Mouse (Mus musculus) forebrain, embryonic 11.5 days (tissue): ENCODE data around the gene Dhrs4. TPM values are rescaled to one million over a fixed set of nuclear protein-coding genes. Genes with fewer than 3 reads are reported as not detected.

ENCODE experiments used
- ATAC-seq: fragments of 200-750 bp; cut with Nextera tagmentation; replicated peaks from 2 replicates; pipeline ENCODE4 v1.8.0; 2017; ENCODE audit warnings: moderate TSS enrichment; ENCODE audit not compliant: low FRiP score
- DNase-seq: peaks from one replicate; pipeline ENCODE4 v3.0.0-alpha.2; 2017; ENCODE audit warnings: low spot score
- H3K27ac ChIP-seq: fragments of 300-500 bp; sonication (generic); 2 replicates; pipeline ENCODE4 v1.5.1; 2014; ENCODE audit warnings: low read depth, low read length
- H3K27me3 ChIP-seq: fragments of 300-500 bp; sonication (generic); 2 replicates; pipeline ENCODE4 v1.6.1; 2014; ENCODE audit warnings: mild to moderate bottlenecking, low read length, mixed read lengths; ENCODE audit not compliant: control insufficient read depth, insufficient read depth
- H3K36me3 ChIP-seq: fragments of 300-500 bp; sonication (generic); 2 replicates; pipeline ENCODE4 v1.6.1; 2014; ENCODE audit warnings: mild to moderate bottlenecking, low read length, moderate library complexity, mixed read lengths; ENCODE audit not compliant: control insufficient read depth, insufficient read depth
- H3K4me1 ChIP-seq: fragments of 300-500 bp; sonication (generic); replicated peaks from 2 replicates; pipeline ENCODE4 v1.6.1; 2014; ENCODE audit warnings: low read length, mixed read lengths; ENCODE audit not compliant: control insufficient read depth, insufficient read depth
- H3K4me2 ChIP-seq: fragments of 300-500 bp; sonication (generic); 2 replicates; pipeline ENCODE4 v1.6.1; 2014; ENCODE audit warnings: low read depth, mild to moderate bottlenecking, low read length, moderate library complexity, mixed read lengths; ENCODE audit not compliant: severe bottlenecking
- H3K4me3 ChIP-seq: fragments of 300-500 bp; sonication (generic); 2 replicates; pipeline ENCODE4 v1.5.1; 2014; ENCODE audit warnings: low read depth, low read length
- H3K9ac ChIP-seq: fragments of 300-500 bp; sonication (generic); 2 replicates; pipeline ENCODE4 v1.6.1; 2014; ENCODE audit warnings: low read length
- H3K9me3 ChIP-seq: fragments of 300-500 bp; sonication (generic); 2 replicates; pipeline ENCODE4 v1.6.1; 2016; ENCODE audit warnings: low read length, mixed read lengths; ENCODE audit not compliant: control insufficient read depth
- WGBS: fragments of 180-500 bp; shearing (Covaris S2); extraction: QIAGEN DNeasy Blood & Tissue Kit; methylation state at CpG from one replicate; pipeline ENCODE4 v1.1.7; 2014; 5-methylcytosine and 5-hydroxymethylcytosine counted together
- polyA plus RNA-seq: library from polyadenylated mRNA; unstranded; fragments of >200 nt; fragmentation: Nextera tagmentation; extraction: Ambion mirVana; gene quantifications from 2 replicates; pipeline ENCODE4 v1.2.1, GENCODE M21; 2014

Dhrs4 gene
- polyA plus RNA-seq, 1 experiment from 2014 or later, result 30.2 TPM

GRCm38 (mm10) chr14:55524785-55525184, 46.2 kb downstream of the Dhrs4 start, which contains the start of gene Nrl:
Gene Nrl, minus strand, starts transcription at chr14:55524981.
- Histone ChIP-seq H3K27ac (no peak within 1 kb of the TSS), H3K36me3 (no peaks in the 10 kb centered on the region), H3K4me1 (no peaks in the 10 kb centered on the region), H3K9me3 (no peaks in the 10 kb centered on the region), H3K9ac (no peak within 1 kb of the TSS), H3K27me3 (peaks cover 12% of the 10 kb centered on the region; the same call in 1 of the 2 replicates), H3K4me3 (no peak within 1 kb of the TSS), H3K4me2 (no peak within 1 kb of the TSS)
- ATAC-seq (no peak), DNase-seq (no peak)
- 51% methylated on average over 8 of the region's 8 CpGs for WGBS

GRCm38 (mm10) chr14:55526674-55527073, 48.1 kb downstream of the Dhrs4 start:
- 89% methylated on average over 2 of the region's 2 CpGs for WGBS
- DNase-seq, result no peak
- H3K4me1 ChIP-seq, result no peaks in the 10 kb centered on the region

DNA sequence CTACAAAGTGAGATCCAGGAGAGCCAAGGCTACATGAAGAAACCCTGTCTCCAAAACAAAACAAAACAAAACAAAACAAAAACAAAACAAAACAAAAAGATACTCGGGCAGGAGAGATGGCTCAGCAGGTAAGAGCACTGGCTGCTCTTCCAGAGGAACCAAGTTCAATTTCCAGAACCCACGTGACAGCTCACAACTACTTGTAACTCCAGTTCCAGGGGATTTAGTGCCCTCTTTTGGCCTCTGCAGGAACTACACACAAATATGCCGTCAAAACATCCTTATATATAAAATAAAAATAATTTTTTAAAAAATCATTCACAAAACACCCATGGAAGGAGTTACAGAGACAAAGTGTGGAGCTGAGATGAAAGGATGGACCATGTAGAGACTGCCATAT, 49.4 kb downstream of the Dhrs4 start:
- no peaks in the 10 kb centered on the region for H3K9me3 ChIP-seq

More at GRCm38 (mm10) chr14:55526674-55527073, 48.1 kb downstream of the Dhrs4 start:
- no peak overlapping the region for H3K9ac ChIP-seq
- no peaks in the 10 kb centered on the region for H3K36me3 ChIP-seq
- no peak overlapping the region for H3K4me3 ChIP-seq
- no peaks in the 10 kb centered on the region for H3K27me3 ChIP-seq
- H3K4me2 ChIP-seq, result no peak overlapping the region
- H3K27ac ChIP-seq, result no peak overlapping the region
- H3K9me3 ChIP-seq, result no peaks in the 10 kb centered on the region
- ATAC-seq, result no peak

DNA sequence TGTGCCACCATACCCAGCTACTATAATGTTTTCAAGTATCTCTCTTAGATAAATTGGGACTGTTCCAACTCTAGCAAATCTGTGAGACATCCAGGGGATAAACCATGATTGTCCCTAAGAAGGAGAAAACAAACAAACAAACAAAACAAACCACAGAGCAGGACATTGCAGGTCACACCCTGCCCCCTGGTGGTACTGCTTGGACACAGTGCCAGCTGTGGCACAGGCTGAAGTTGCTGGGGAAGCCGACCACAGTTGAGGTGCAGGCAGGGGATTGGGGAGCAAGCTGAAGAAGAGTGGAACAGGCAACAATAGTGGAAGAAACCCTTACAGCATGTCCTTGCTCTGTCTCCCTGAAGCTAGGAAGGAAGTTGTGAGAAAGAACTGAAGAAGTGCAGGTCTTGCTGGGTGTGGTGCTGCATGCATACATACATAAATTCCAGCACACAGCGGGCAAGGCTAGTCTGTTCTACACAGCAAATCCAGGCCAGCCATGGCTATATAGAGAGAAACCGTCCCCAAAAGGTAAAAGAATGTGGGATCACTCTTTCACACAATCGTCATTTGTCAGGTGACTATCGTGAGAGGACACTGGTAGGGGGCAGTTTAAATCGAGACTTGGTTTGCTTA, 57.7 kb downstream of the Dhrs4 start:
- Histone ChIP-seq H3K36me3 (no peaks in the 10 kb centered on the region), H3K4me1 (peaks cover 6% of the 10 kb centered on the region; the same call in 1 of the 2 replicates), H3K4me3 (no peak overlapping the region), H3K4me2 (no peak overlapping the region), H3K9me3 (no peaks in the 10 kb centered on the region), H3K27me3 (no peaks in the 10 kb centered on the region), H3K27ac (no peak overlapping the region), H3K9ac (no peak overlapping the region)
- DNase-seq (peak; percentile 68), ATAC-seq (no peak)
- 58% methylated on average over 6 of the region's 6 CpGs for WGBS

More for the DNA sequence above, 49.4 kb downstream of the Dhrs4 start:
- Histone ChIP-seq H3K27ac (no peak overlapping the region), H3K4me2 (no peak overlapping the region), H3K4me3 (no peak overlapping the region), H3K4me1 (no peaks in the 10 kb centered on the region), H3K9ac (no peak overlapping the region), H3K27me3 (no peaks in the 10 kb centered on the region), H3K36me3 (no peaks in the 10 kb centered on the region)
- DNase-seq, result no peak
- 26% methylated on average over 3 of the region's 3 CpGs for WGBS
- no peak for ATAC-seq

Other genes with a start within 250 kb of the Dhrs4 start
- gene Carmil3, start 11.9 kb downstream of the Dhrs4 start, polyA plus RNA-seq, result 13.3 and 14.6 TPM in 2 replicates
- 0.21 and 0.28 TPM in 2 replicates for gene Cpne6, start 31.7 kb downstream of the Dhrs4 start, polyA plus RNA-seq
- not detected in 2 replicates for gene Nrl, start 46.2 kb downstream of the Dhrs4 start, polyA plus RNA-seq
- gene Pck2, start 61.5 kb downstream of the Dhrs4 start, polyA plus RNA-seq, result 16.2 and 17.8 TPM in 2 replicates
- gene Dcaf11, start 81.2 kb downstream of the Dhrs4 start, polyA plus RNA-seq, result 74.2 and 74.6 TPM in 2 replicates
- gene A730061H03Rik, start 81.6 kb downstream of the Dhrs4 start, polyA plus RNA-seq, result 0.71 TPM in 1 of 2 replicates, not detected in the other
- gene Fitm1, start 96.9 kb downstream of the Dhrs4 start, polyA plus RNA-seq, result not detected in 2 replicates
- gene Psme1, start 99.4 kb downstream of the Dhrs4 start, polyA plus RNA-seq, result 100 and 105 TPM in 2 replicates
- 3.4 and 4.7 TPM in 2 replicates for gene Emc9, start 106.5 kb downstream of the Dhrs4 start, polyA plus RNA-seq
- 178 and 187 TPM in 2 replicates for gene Psme2, start 112.4 kb downstream of the Dhrs4 start, polyA plus RNA-seq
- gene Rnf31, start 113.0 kb downstream of the Dhrs4 start, polyA plus RNA-seq, result 13.7 and 18.1 TPM in 2 replicates
- gene Irf9, start 124.8 kb downstream of the Dhrs4 start, polyA plus RNA-seq, result 6.5 and 8.6 TPM in 2 replicates
- 4.8 and 5.5 TPM in 2 replicates for gene Rec8, start 139.3 kb downstream of the Dhrs4 start, polyA plus RNA-seq
- 77.2 and 104 TPM in 2 replicates for gene Ipo4, start 157.2 kb downstream of the Dhrs4 start, polyA plus RNA-seq
- gene Gm49378, start 159.1 kb downstream of the Dhrs4 start, polyA plus RNA-seq, result 3.4 and 4.0 TPM in 2 replicates
- gene Tm9sf1, start 165.0 kb downstream of the Dhrs4 start, polyA plus RNA-seq, result 77.1 and 78.4 TPM in 2 replicates
- gene Tssk4, start 171.4 kb downstream of the Dhrs4 start, polyA plus RNA-seq, result 0.76 and 0.99 TPM in 2 replicates
- 61.9 and 62.3 TPM in 2 replicates for gene Mdp1, start 181.8 kb downstream of the Dhrs4 start, polyA plus RNA-seq
- gene Gmpr2, start 193.2 kb downstream of the Dhrs4 start, polyA plus RNA-seq, result 59.7 and 62.5 TPM in 2 replicates
- gene Nedd8, start 193.4 kb downstream of the Dhrs4 start, polyA plus RNA-seq, result 583 and 616 TPM in 2 replicates
- 73.8 and 74.8 TPM in 2 replicates for gene Tinf2, start 203.1 kb downstream of the Dhrs4 start, polyA plus RNA-seq
- 0.21 and 1.4 TPM in 2 replicates for gene Tgm1, start 235.2 kb downstream of the Dhrs4 start, polyA plus RNA-seq
- 23.4 and 27.1 TPM in 2 replicates for gene Rabggta, start 243.5 kb downstream of the Dhrs4 start, polyA plus RNA-seq